Mouse (Mus musculus) heart, embryonic 11.5 days (tissue): ENCODE measurements around the gene Fbxl17. TPM values are rescaled to one million over a fixed set of nuclear protein-coding genes. Genes with fewer than 3 reads are reported as not detected.

Experiments
- ATAC-seq: fragments of 200-750 bp; cut with Nextera tagmentation; replicated peaks from 2 replicates; pipeline ENCODE4 v1.8.0; 2017; ENCODE audit warnings: moderate library complexity; ENCODE audit not compliant: insufficient number of reproducible peaks, low FRiP score, low TSS enrichment
- H3K27ac ChIP-seq: fragments of 300-500 bp; sonication (generic); 2 replicates; pipeline ENCODE4 v1.5.1; 2014; ENCODE audit warnings: mild to moderate bottlenecking, low read depth, low read length
- H3K27me3 ChIP-seq: fragments of 300-500 bp; sonication (generic); 2 replicates; pipeline ENCODE4 v1.6.1; 2014; ENCODE audit warnings: mild to moderate bottlenecking, low read length, mixed read lengths; ENCODE audit not compliant: control insufficient read depth, insufficient read depth
- H3K36me3 ChIP-seq: fragments of 300-500 bp; sonication (generic); 2 replicates; pipeline ENCODE4 v1.6.1; 2014; ENCODE audit warnings: mild to moderate bottlenecking, low read length, moderate library complexity, mixed read lengths; ENCODE audit not compliant: control insufficient read depth, insufficient read depth
- H3K4me1 ChIP-seq: fragments of 300-500 bp; sonication (generic); 2 replicates; pipeline ENCODE4 v1.6.1; 2014; ENCODE audit warnings: low read length; ENCODE audit not compliant: control insufficient read depth, insufficient read depth
- H3K4me2 ChIP-seq: fragments of 300-500 bp; sonication (generic); 2 replicates; pipeline ENCODE4 v1.6.1; 2014; ENCODE audit warnings: mild to moderate bottlenecking, moderate library complexity
- H3K4me3 ChIP-seq: fragments of 300-500 bp; sonication (generic); 2 replicates; pipeline ENCODE4 v1.5.1; 2014; ENCODE audit warnings: low read depth, low read length
- H3K9ac ChIP-seq: fragments of 300-500 bp; sonication (generic); 2 replicates; pipeline ENCODE4 v1.6.1; 2014; ENCODE audit warnings: mild to moderate bottlenecking, low read depth, low read length, moderate library complexity
- H3K9me3 ChIP-seq: fragments of 300-500 bp; sonication (generic); replicated peaks from 2 replicates; pipeline ENCODE4 v1.6.1; 2016; ENCODE audit warnings: low read length; ENCODE audit not compliant: control insufficient read depth
- WGBS: fragments of 180-500 bp; shearing (Covaris S2); extraction: QIAGEN DNeasy Blood & Tissue Kit; methylation state at CpG from one replicate; pipeline ENCODE4 v1.1.7; 2014; ENCODE audit not compliant: insufficient replicate concordance; 5-methylcytosine and 5-hydroxymethylcytosine counted together
- polyA plus RNA-seq: library from polyadenylated mRNA; unstranded; fragments of >200 nt; fragmentation: Nextera tagmentation; extraction: Ambion mirVana; gene quantifications from 2 replicates; pipeline ENCODE4 v1.2.1, GENCODE M21; 2014

Fbxl17 gene
- polyA plus RNA-seq, 1 experiment from 2014 or later = 6.4 TPM

DNA sequence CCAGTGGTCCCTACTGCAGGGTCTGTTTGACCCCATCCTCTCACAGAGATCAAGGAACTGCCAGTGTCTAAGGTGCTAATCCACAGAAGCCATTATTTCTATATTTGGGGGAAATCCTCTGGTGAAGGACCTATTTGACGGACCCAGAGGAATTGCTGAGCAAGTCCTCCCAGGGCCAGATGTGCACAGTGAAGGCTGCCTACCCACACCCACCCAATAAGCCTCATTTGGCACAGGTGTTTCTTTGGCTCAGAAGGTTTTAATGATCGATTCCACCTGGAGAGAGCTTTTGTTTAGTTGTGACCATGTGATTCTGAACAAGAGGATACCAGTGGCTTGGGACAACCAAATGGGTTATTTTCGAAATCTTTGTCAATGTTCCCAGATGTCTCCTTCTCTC, 462.3 kb downstream of the Fbxl17 start:
- H3K4me2 ChIP-seq = no peak overlapping the region
- H3K36me3 ChIP-seq = no peaks in the 10 kb centered on the region
- H3K9ac ChIP-seq = no peak overlapping the region
- ATAC-seq = no peak
- no peak overlapping the region for H3K27ac ChIP-seq
- 80% methylated on average over 3 of the region's 3 CpGs for WGBS
- peaks cover 3% of the 10 kb centered on the region; the same call in 1 of the 2 replicates for H3K9me3 ChIP-seq
- no peaks in the 10 kb centered on the region for H3K4me1 ChIP-seq
- H3K4me3 ChIP-seq = no peak overlapping the region
- H3K27me3 ChIP-seq = no peaks in the 10 kb centered on the region

DNA sequence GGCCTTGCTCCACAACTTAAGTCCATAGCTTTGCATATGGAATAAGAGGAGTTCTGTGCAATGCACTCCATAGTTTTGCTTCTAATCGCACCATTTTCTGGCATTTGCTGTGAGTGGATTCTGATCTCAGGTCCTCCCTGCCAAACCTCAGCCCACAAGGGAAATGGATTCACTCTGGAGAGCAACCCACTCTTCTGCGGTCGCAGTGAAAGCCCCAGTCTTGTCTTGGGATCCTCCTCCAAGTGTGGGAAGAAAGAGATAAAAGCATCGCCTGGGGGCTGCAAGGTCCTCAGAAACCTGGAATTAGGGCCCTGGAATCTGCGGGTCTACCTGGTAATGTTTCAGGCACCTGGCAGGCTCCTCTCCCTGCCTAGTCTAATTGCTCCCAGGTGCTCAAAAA, 466.7 kb downstream of the Fbxl17 start:
- Histone ChIP-seq H3K4me1 (no peaks in the 10 kb centered on the region), H3K4me3 (no peak overlapping the region), H3K9ac (no peak overlapping the region), H3K4me2 (no peak overlapping the region), H3K27ac (no peak overlapping the region), H3K9me3 (no peaks in the 10 kb centered on the region), H3K36me3 (no peaks in the 10 kb centered on the region), H3K27me3 (no peaks in the 10 kb centered on the region)
- 70% methylated on average over 5 of the region's 5 CpGs for WGBS
- no peak for ATAC-seq

DNA sequence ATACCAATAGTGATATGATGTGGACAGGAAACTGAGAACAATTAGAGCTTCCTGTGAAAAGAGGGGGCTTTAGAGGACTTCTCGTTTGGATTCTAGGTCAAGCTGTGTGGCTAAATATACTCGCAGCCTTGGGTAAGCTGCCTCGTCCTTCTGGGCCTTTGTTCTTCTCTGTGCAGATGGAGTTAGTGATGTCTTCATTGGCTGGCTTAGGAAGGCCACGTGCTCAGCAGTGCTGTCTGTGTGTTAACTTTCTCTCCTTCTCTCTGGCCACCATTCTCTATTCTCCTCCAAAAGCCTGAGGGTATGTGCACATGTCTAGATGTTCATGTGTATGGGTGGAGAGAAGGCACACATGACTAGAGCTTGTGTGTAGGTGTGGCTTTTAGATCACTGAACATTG, 470.7 kb downstream of the Fbxl17 start:
- H3K9me3 ChIP-seq = no peaks in the 10 kb centered on the region
- 46% methylated on average over 4 of the region's 4 CpGs for WGBS
- ATAC-seq = no peak

DNA sequence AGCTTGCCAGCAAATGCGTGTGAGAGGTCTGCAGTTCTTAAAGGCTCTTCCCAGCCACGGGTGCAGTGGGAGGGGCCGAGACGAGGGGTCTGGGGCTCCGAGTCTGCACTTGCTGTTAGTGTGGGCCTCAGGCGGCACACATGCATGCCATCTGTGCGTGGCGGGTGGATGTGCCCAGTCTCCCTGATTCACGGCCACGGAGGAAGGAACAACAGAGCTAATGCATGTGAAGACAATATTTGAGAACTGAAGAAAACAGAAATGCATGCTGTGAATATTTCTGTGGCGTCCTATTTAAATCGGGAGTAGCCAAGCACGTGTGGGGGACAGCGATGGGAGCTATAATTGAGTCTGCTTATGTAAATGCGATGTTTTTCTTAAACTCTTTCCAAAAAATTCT, 474.6 kb downstream of the Fbxl17 start:
- no peak overlapping the region for H3K4me3 ChIP-seq
- no peaks in the 10 kb centered on the region for H3K4me1 ChIP-seq
- no peak overlapping the region for H3K4me2 ChIP-seq
- 57% methylated on average over 15 of the region's 15 CpGs for WGBS
- H3K27ac ChIP-seq = no peak overlapping the region
- no peaks in the 10 kb centered on the region for H3K36me3 ChIP-seq
- H3K27me3 ChIP-seq = no peaks in the 10 kb centered on the region
- ATAC-seq = no peak
- H3K9me3 ChIP-seq = no peaks in the 10 kb centered on the region
- H3K9ac ChIP-seq = no peak overlapping the region

More for the DNA sequence above, 470.7 kb downstream of the Fbxl17 start:
- H3K27ac ChIP-seq = no peak overlapping the region
- H3K9ac ChIP-seq = no peak overlapping the region
- H3K4me1 ChIP-seq = no peaks in the 10 kb centered on the region
- no peak overlapping the region for H3K4me2 ChIP-seq
- no peak overlapping the region for H3K4me3 ChIP-seq
- H3K36me3 ChIP-seq = no peaks in the 10 kb centered on the region
- H3K27me3 ChIP-seq = no peaks in the 10 kb centered on the region

DNA sequence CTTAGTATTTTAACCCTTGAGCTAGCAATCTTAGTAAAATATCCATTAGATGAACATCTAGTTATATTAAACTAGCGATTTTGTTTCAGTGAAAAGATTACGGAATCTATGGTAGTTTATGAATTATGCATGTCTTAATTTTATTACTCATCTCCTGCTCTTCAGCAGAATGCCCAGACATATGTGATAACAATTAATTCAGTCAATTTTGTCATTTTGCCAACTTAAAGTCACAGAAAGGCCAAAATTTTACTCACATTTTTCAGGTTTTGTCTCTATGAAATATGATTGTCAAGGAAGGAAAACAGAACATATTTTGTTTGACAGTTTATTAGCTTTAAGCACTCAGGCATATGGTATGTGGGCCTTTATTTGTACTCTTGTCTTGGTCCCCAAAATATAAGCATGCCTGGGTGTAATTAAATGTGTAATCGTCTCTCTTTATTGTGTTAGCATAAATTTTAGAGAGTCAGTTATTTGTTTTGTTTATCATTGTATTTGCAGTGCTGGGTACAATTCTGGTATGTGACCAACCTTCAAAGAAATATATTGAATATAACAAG, 482.1 kb downstream of the Fbxl17 start:
- no peak overlapping the region for H3K9ac ChIP-seq
- no peaks in the 10 kb centered on the region for H3K27me3 ChIP-seq
- no peaks in the 10 kb centered on the region for H3K9me3 ChIP-seq
- no peak overlapping the region for H3K4me3 ChIP-seq
- no peaks in the 10 kb centered on the region for H3K4me1 ChIP-seq
- no peak overlapping the region for H3K4me2 ChIP-seq
- WGBS = 89% methylated on average over 3 of the region's 3 CpGs
- no peaks in the 10 kb centered on the region for H3K36me3 ChIP-seq
- no peak overlapping the region for H3K27ac ChIP-seq
- no peak for ATAC-seq

DNA sequence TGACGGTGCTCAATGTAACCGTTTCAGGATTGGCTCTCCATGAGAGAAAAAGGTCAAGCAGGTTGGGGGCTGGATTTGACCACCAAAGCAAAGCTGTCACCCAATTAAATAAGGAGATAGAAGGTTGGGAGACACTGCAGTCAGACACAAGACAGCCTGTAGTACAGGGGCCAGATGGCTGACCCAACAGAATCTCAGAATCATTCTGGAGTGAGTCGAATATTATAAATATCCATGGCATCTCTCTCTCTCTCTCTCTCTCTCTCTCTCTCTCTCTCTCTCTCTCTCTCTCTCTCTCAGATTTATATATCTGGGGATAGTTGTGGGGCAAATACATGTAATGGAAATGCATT, 487.3 kb downstream of the Fbxl17 start:
- ATAC-seq = no peak
- Histone ChIP-seq H3K36me3 (no peaks in the 10 kb centered on the region), H3K4me1 (peaks cover 10% of the 10 kb centered on the region; the same call in 1 of the 2 replicates), H3K9ac (no peak overlapping the region), H3K4me2 (peak overlapping the region; percentile 11; the same call in 1 of the 2 replicates), H3K27ac (0 out of 2 replicates have a peak overlapping the region, but pooled peaks have one; percentile 46), H3K9me3 (no peaks in the 10 kb centered on the region), H3K27me3 (no peaks in the 10 kb centered on the region), H3K4me3 (no peak overlapping the region)
- WGBS = 37% methylated on average over 3 of the region's 3 CpGs

DNA sequence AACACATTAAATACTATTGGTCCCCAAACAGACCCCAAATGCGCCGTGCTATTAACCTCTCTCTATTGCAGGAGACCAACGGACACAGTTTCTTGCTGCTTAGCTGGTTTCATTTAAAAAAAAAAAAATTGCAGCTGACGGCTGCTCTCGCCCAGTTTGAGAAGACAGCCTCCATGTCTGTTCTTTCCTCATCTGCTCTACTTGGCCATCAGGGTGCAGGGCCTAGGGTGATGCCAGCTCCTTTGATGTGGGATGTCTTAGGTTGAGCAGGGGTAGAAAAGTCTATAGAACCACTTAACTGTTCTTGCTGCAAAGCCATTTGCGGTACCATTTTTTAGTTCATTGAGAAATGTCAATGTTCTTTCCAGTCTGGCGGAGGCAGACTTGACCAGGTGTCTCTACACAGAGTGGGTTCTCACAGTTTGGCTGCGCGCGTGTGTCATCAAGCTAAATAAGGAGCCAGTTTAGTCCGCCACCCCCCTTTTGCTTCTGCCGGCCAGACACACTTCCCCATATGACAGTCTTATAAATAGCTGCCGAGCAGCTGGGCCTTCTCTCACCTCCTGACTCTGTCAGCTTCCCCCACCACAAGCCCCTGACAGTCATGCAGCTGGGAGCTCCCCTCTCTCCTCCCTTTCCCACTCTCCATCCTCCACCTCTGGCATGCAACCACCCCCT, 487.8 kb downstream of the Fbxl17 start:
- 61% methylated on average over 13 of the region's 13 CpGs for WGBS
- H3K4me3 ChIP-seq = no peak overlapping the region
- peaks cover 10% of the 10 kb centered on the region; the same call in 1 of the 2 replicates for H3K4me1 ChIP-seq
- H3K27ac ChIP-seq = peak overlapping the region; percentile 46; the same call in 1 of the 2 replicates
- H3K9me3 ChIP-seq = no peaks in the 10 kb centered on the region
- no peak overlapping the region for H3K9ac ChIP-seq
- no peaks in the 10 kb centered on the region for H3K36me3 ChIP-seq
- ATAC-seq = peak; percentile 75
- H3K27me3 ChIP-seq = no peaks in the 10 kb centered on the region
- H3K4me2 ChIP-seq = peak overlapping the region; percentile 11; the same call in 1 of the 2 replicates

DNA sequence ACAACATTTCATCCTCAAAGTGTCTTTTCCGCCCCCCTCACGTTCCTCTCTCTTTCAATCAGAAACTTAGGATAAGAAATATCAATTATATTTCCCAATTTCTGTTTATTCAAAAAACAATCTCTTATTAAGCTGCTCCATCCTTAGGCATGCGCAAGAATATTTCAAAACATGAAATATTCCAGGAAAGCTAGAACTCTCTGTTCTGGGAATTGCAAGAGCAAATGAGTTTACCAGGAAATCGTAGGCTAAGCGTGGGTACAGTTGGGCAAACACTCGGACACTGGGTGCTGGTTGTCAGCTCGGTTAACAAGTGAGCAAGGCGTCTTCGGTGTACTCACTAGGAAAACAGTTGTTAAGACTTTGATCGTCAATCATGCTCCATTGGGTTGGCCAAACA, 489.0 kb downstream of the Fbxl17 start:
- Histone ChIP-seq H3K4me3 (no peak overlapping the region), H3K27ac (no peak overlapping the region), H3K4me2 (no peak overlapping the region), H3K36me3 (no peaks in the 10 kb centered on the region), H3K9me3 (no peaks in the 10 kb centered on the region), H3K9ac (no peak overlapping the region), H3K27me3 (no peaks in the 10 kb centered on the region), H3K4me1 (peaks cover 10% of the 10 kb centered on the region; the same call in 1 of the 2 replicates)
- no peak for ATAC-seq
- 89% methylated on average over 10 of the region's 10 CpGs for WGBS

DNA sequence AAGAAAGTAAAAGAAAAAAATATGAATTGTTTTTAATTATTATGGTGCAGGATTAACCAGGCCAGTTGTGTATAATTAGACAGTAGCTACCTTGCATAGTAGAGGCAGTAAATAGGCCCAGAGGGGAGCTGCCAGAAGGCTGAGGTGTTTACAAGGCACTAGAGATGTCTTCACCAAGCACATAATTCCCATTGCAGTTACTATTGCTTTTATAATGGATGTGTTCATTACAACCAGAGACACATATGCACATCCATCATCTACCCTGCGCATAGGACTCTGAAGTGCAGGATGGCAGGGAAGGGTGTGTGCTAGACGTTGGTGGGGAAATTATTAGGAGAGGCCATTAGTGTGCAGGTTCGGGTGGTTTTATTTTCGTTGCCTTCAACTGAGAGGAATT, 491.0 kb downstream of the Fbxl17 start:
- WGBS = 64% methylated on average over 4 of the region's 4 CpGs
- ATAC-seq = no peak

More for the DNA sequence above, 491.0 kb downstream of the Fbxl17 start:
- H3K27ac ChIP-seq = no peak overlapping the region
- H3K4me2 ChIP-seq = no peak overlapping the region
- H3K4me3 ChIP-seq = no peak overlapping the region
- no peaks in the 10 kb centered on the region for H3K36me3 ChIP-seq
- no peak overlapping the region for H3K9ac ChIP-seq
- H3K9me3 ChIP-seq = no peaks in the 10 kb centered on the region
- H3K4me1 ChIP-seq = peaks cover 10% of the 10 kb centered on the region; the same call in 1 of the 2 replicates
- no peaks in the 10 kb centered on the region for H3K27me3 ChIP-seq
